Mouse (Mus musculus): ENCODE results near the gene Plch1.

Plch1 gene

GRCm38 (mm10) chr3:63899309-63899695 is at the start of gene Plch1:
TSS of gene Plch1 (minus strand) at chr3:63899472.
- DNase-seq = peak; percentile 47

- DNase-seq = no peak
These were observed 42.1 kb upstream of the Plch1 start for GRCm38 (mm10) chr3:63941204-63941850.

- DNase-seq = no peak
These were observed 39.7 kb upstream of the Plch1 start for GRCm38 (mm10) chr3:63938928-63939327.

GRCm38 (mm10) chr3:63928878-63929859 is 29.9 kb upstream of the Plch1 start, which contains the start of gene E130311K13Rik:
TSS of gene E130311K13Rik (minus strand) at chr3:63929472.
- DNase-seq = peak; percentile 94

- peak; percentile 44 for DNase-seq
These were observed 20.4 kb upstream of the Plch1 start for GRCm38 (mm10) chr3:63919634-63920033.

GRCm38 (mm10) chr3:63910301-63910700 is 11.0 kb upstream of the Plch1 start:
- no peak for DNase-seq

GRCm38 (mm10) chr3:63905241-63905640 is 6.0 kb upstream of the Plch1 start:
- peak; percentile 34 for DNase-seq

GRCm38 (mm10) chr3:63904157-63904556 is 4.9 kb upstream of the Plch1 start:
- DNase-seq = peak; percentile 54

GRCm38 (mm10) chr3:63900021-63900571 is 824 bp upstream of the Plch1 start:
- DNase-seq = peak; percentile 22

GRCm38 (mm10) chr3:63898581-63899308 is 527 bp downstream of the Plch1 start:
- DNase-seq = peak; percentile 84

GRCm38 (mm10) chr3:63897177-63897576 is 2.1 kb downstream of the Plch1 start:
- no peak for DNase-seq

- no peak for DNase-seq
These were observed 3.0 kb downstream of the Plch1 start for GRCm38 (mm10) chr3:63896303-63896702.

GRCm38 (mm10) chr3:63895786-63896185 is 3.5 kb downstream of the Plch1 start:
- DNase-seq = no peak

GRCm38 (mm10) chr3:63893677-63894076 is 5.6 kb downstream of the Plch1 start:
- DNase-seq = peak; percentile 74

GRCm38 (mm10) chr3:63892154-63892553 is 7.1 kb downstream of the Plch1 start:
- DNase-seq = no peak

GRCm38 (mm10) chr3:63881065-63881464 is 18.2 kb downstream of the Plch1 start:
- DNase-seq = no peak

GRCm38 (mm10) chr3:63878995-63879666 is 20.1 kb downstream of the Plch1 start:
- no peak for DNase-seq

- DNase-seq = no peak
These were observed 26.5 kb downstream of the Plch1 start for GRCm38 (mm10) chr3:63872818-63873217.

GRCm38 (mm10) chr3:63871249-63871648 is 28.0 kb downstream of the Plch1 start:
- no peak for DNase-seq

GRCm38 (mm10) chr3:63868285-63868684 is 31.0 kb downstream of the Plch1 start:
- peak; percentile 58 for DNase-seq

GRCm38 (mm10) chr3:63865069-63865468 is 34.2 kb downstream of the Plch1 start:
- no peak for DNase-seq

- no peak for DNase-seq
These were observed 36.6 kb downstream of the Plch1 start for GRCm38 (mm10) chr3:63862716-63863115.
